Mouse (Mus musculus) intestine, embryonic 14.5 days (tissue): ENCODE measurements at regions not wholly inside any gene's neighbourhood (a gene's known extent, or its start where the extent isn't known, plus 50 kb on each side); places are given as distances from the start of the nearest gene placed in this dataset.

Experiments used
- ATAC-seq: fragments of 200-750 bp; cut with Nextera tagmentation; replicated peaks from 2 replicates; pipeline ENCODE4 v1.8.0; 2017; ENCODE audit warnings: low read depth, moderate number of reproducible peaks, moderate TSS enrichment, moderate library complexity; ENCODE audit not compliant: low FRiP score, low TSS enrichment
- DNase-seq: peaks from one replicate; pipeline ENCODE4 v3.0.0-alpha.2; 2018; ENCODE audit warnings: low spot score
- H3K27ac ChIP-seq: fragments of 300-500 bp; sonication (generic); 2 replicates; pipeline ENCODE4 v1.5.1; 2014; ENCODE audit warnings: low read depth, mild to moderate bottlenecking, control low read depth
- H3K27me3 ChIP-seq: fragments of 300-500 bp; sonication (generic); replicated peaks from 2 replicates; pipeline ENCODE4 v1.6.1; 2014; ENCODE audit warnings: low read length, control low read depth; ENCODE audit not compliant: control insufficient read depth, insufficient read depth
- H3K36me3 ChIP-seq: fragments of 300-500 bp; sonication (generic); 2 replicates; pipeline ENCODE4 v1.6.1; 2014; ENCODE audit warnings: low read length, control low read depth; ENCODE audit not compliant: control insufficient read depth, insufficient read depth
- H3K4me1 ChIP-seq: fragments of 300-500 bp; sonication (generic); replicated peaks from 2 replicates; pipeline ENCODE4 v1.6.1; 2014; ENCODE audit warnings: low read length, control low read depth, mixed read lengths; ENCODE audit not compliant: control insufficient read depth, insufficient read depth
- H3K4me2 ChIP-seq: fragments of 300-500 bp; sonication (generic); 2 replicates; pipeline ENCODE4 v1.6.1; 2014; ENCODE audit warnings: low read length
- H3K4me3 ChIP-seq: fragments of 300-500 bp; sonication (generic); 2 replicates; pipeline ENCODE4 v1.5.1; 2014; ENCODE audit warnings: low read depth, low read length, control low read depth, mixed read lengths
- H3K9ac ChIP-seq: fragments of 300-500 bp; sonication (generic); 2 replicates; pipeline ENCODE4 v1.6.1; 2014; ENCODE audit warnings: mild to moderate bottlenecking, low read length
- H3K9me3 ChIP-seq: fragments of 300-500 bp; sonication (generic); 2 replicates; pipeline ENCODE4 v1.6.1; 2016; ENCODE audit warnings: low read length, control low read depth; ENCODE audit not compliant: control insufficient read depth
- WGBS: fragments of 180-500 bp; shearing (Covaris S2); extraction: QIAGEN DNeasy Blood & Tissue Kit; methylation state at CpG from one replicate; pipeline ENCODE4 v1.1.7; 2014; 5-methylcytosine and 5-hydroxymethylcytosine counted together

DNA sequence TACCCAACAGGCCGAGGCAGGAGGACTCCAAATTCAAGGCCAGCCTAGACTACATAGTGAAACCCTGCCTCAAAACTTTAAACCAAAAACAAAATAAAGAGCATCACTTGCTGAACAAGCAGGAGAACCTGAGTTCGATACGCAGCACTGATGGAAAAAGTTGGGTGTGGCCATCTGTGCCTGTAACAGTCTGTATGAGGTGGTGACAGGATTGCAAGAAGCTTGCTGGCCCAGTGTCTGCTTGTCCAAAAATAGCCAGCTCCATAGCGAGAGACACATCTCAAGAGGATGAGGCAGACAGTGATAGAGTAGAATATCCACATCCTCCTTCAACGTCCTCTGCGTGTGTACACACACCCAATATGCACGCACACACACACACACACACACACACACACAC is 261.9 kb upstream of the Foxq1 start:
- Histone ChIP-seq H3K36me3 (no peaks in the 10 kb centered on the region), H3K27me3 (no peaks in the 10 kb centered on the region), H3K27ac (no peak overlapping the region), H3K4me3 (no peak overlapping the region), H3K4me2 (no peak overlapping the region), H3K9me3 (no peaks in the 10 kb centered on the region), H3K4me1 (no peaks in the 10 kb centered on the region), H3K9ac (no peak overlapping the region)
- DNase-seq (peak; percentile 39), ATAC-seq (no peak)
- WGBS = 82% methylated on average over 7 of the region's 7 CpGs

DNA sequence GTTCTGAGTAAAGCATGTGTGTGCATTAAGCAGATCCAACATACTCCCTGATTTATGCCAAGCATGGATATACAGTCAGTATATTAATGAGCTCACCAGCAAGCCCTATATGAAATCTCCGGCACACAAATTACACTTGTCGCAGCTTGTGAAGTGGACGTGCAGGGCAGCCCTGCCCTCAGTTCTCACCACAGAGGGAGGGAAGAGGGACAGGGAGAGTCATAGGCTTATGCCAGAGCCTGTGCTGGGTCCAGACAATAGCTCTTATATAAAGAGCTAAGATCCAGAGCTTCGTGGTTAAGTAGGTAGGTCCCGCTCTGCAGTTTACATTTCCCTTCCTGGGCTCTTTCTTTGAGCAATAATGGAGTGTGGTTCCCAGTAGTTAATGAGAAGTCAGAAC is 252.7 kb upstream of the Foxq1 start:
- WGBS = 41% methylated on average over 5 of the region's 5 CpGs
- Histone ChIP-seq H3K4me1 (no peaks in the 10 kb centered on the region), H3K27ac (no peak overlapping the region)

GRCm38 (mm10) chr13:31304286-31304865 is 251.6 kb upstream of the Foxq1 start:
- H3K9me3 ChIP-seq = no peaks in the 10 kb centered on the region
- no peaks in the 10 kb centered on the region for H3K27me3 ChIP-seq
- DNase-seq (no peak), ATAC-seq (no peak)
- 0 out of 2 replicates have a peak, but pooled peaks cover 3% of the 10 kb centered on the region for H3K4me1 ChIP-seq
- H3K27ac ChIP-seq = no peak overlapping the region
- no peaks in the 10 kb centered on the region for H3K36me3 ChIP-seq
- 86% methylated on average over 5 of the region's 5 CpGs for WGBS
- no peak overlapping the region for H3K9ac ChIP-seq
- no peak overlapping the region for H3K4me2 ChIP-seq
- no peak overlapping the region for H3K4me3 ChIP-seq

More for the DNA sequence above, 252.7 kb upstream of the Foxq1 start:
- Histone ChIP-seq H3K4me3 (no peak overlapping the region), H3K27me3 (no peaks in the 10 kb centered on the region), H3K4me2 (no peak overlapping the region), H3K9me3 (no peaks in the 10 kb centered on the region), H3K9ac (no peak overlapping the region), H3K36me3 (no peaks in the 10 kb centered on the region)
- DNase-seq (no peak), ATAC-seq (no peak)

DNA sequence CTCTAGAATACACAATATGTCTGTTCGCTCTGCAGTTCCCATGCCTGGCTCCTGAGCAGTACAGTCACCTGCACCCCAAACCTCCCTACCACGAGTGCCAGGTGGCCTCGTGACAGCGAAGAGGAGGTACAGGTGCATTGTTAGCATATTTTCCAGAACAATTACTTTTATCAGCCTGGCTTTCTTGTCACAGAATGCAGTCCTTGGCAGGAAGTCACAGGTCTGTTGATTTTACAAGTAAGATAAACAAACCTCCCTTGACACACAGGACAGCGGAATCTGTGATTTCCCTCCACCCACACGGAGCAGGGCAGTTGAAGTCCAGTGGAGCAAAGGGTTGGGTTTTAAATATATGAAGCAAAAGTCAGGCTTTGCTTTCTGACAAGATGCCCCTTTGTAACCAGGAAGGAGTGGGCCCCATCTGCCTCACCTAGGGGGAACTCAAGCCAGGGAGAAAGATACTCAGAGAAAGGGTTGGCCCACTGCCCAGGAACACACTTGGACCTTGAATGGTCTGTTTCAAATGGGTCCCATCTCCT is 246.8 kb upstream of the Foxq1 start:
- 32% methylated on average over 6 of the region's 6 CpGs for WGBS
- Histone ChIP-seq H3K27ac (no peak overlapping the region), H3K36me3 (no peaks in the 10 kb centered on the region), H3K4me3 (no peak overlapping the region), H3K4me2 (no peak overlapping the region), H3K9ac (no peak overlapping the region), H3K4me1 (peaks cover 13% of the 10 kb centered on the region; the same call in 1 of the 2 replicates), H3K27me3 (no peaks in the 10 kb centered on the region), H3K9me3 (no peaks in the 10 kb centered on the region)
- 0 out of 2 replicates have a peak, but pooled peaks have one; percentile 50 for ATAC-seq
- no peak for DNase-seq

DNA sequence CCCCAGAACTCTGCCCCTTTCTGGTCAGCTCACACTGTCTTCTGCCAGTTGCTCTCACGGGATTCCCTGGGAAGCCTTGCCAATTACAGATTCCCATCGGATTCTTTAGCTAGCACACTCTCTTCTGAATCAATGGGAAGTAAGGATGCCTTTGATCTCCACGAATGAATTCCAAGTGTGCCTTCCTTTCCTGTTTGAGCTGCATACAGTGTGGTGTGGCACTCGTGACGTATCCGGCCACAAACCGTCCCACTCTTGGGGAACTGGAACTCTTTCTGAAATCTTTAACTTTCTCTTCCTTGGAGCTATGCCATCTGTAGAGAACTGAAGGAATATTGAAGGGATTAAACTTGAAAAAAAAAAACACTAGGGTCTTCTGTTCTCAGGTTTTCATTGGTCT is 243.2 kb upstream of the Foxq1 start:
- WGBS = 65% methylated on average over 7 of the region's 7 CpGs
- H3K27me3 ChIP-seq = no peaks in the 10 kb centered on the region
- H3K9me3 ChIP-seq = no peaks in the 10 kb centered on the region

DNA sequence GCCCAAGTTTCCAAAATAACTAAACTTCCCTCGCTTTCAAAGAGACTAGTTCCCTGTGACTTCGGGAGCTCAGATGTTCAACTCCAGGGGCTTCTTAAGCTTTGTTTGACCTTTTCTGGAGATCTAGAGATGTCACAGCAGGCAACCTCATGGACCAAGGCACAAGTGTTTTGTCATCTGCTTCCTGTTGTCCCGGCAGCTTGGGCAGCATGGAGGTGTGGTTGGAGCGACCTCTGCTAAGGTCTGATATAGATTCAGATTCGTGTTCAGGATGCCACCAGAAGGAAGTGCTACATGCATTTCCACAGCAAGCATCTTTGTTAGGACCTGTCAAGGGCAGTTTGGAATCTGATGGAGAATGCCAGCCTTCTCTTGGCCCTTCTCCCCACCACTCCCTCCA is 242.1 kb upstream of the Foxq1 start:
- ATAC-seq (no peak), DNase-seq (no peak)
- 73% methylated on average over 5 of the region's 5 CpGs for WGBS
- no peak overlapping the region for H3K27ac ChIP-seq
- no peaks in the 10 kb centered on the region for H3K9me3 ChIP-seq
- H3K27me3 ChIP-seq = no peaks in the 10 kb centered on the region
- H3K4me2 ChIP-seq = no peak overlapping the region
- peaks cover 13% of the 10 kb centered on the region; the same call in 1 of the 2 replicates for H3K4me1 ChIP-seq
- no peak overlapping the region for H3K4me3 ChIP-seq
- H3K9ac ChIP-seq = no peak overlapping the region
- H3K36me3 ChIP-seq = no peaks in the 10 kb centered on the region

More for the DNA sequence above, 243.2 kb upstream of the Foxq1 start:
- DNase-seq = no peak
- Histone ChIP-seq H3K36me3 (no peaks in the 10 kb centered on the region), H3K9ac (no peak overlapping the region), H3K4me3 (no peak overlapping the region), H3K4me2 (no peak overlapping the region), H3K4me1 (peaks cover 13% of the 10 kb centered on the region; the same call in 1 of the 2 replicates), H3K27ac (no peak overlapping the region)
- no peak for ATAC-seq

DNA sequence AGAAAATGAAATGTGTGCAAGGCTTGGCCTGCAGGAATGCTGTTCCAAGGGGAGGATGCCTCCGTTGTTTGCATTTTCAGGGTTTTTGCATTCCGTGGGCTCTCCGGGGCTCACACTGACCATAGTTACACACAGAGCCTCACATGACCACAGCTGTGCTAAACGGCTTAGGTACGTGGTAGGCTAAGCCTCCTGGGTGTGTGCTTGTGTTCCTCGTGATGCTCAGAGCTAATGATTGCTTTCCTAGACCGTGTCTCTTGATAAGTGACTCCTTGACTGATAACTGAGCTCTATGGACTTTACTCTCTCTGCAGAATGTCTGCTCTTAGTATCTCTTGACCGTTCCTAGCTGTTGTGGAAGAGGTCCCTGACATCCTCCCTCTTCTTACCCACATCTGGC is 238.9 kb upstream of the Foxq1 start:
- H3K27ac ChIP-seq = no peak overlapping the region
- ATAC-seq (no peak), DNase-seq (no peak)
- no peak overlapping the region for H3K4me3 ChIP-seq
- H3K9ac ChIP-seq = no peak overlapping the region
- 0 out of 2 replicates have a peak, but pooled peaks cover 4% of the 10 kb centered on the region for H3K4me1 ChIP-seq
- H3K27me3 ChIP-seq = no peaks in the 10 kb centered on the region
- H3K36me3 ChIP-seq = no peaks in the 10 kb centered on the region
- 66% methylated on average over 8 of the region's 8 CpGs for WGBS
- H3K4me2 ChIP-seq = no peak overlapping the region
- H3K9me3 ChIP-seq = no peaks in the 10 kb centered on the region

GRCm38 (mm10) chr13:31318008-31318407 is 237.9 kb upstream of the Foxq1 start:
- Histone ChIP-seq H3K27me3 (no peaks in the 10 kb centered on the region), H3K9ac (no peak overlapping the region), H3K4me1 (0 out of 2 replicates have a peak, but pooled peaks cover 4% of the 10 kb centered on the region), H3K4me2 (no peak overlapping the region), H3K27ac (no peak overlapping the region), H3K9me3 (no peaks in the 10 kb centered on the region), H3K4me3 (no peak overlapping the region), H3K36me3 (no peaks in the 10 kb centered on the region)
- 95% methylated on average over 2 of the region's 2 CpGs for WGBS
- DNase-seq (no peak), ATAC-seq (no peak)

GRCm38 (mm10) chr13:31321411-31321810 is 234.5 kb upstream of the Foxq1 start:
- H3K4me2 ChIP-seq = no peak overlapping the region
- ATAC-seq (no peak), DNase-seq (no peak)
- no peaks in the 10 kb centered on the region for H3K27me3 ChIP-seq
- H3K4me1 ChIP-seq = 0 out of 2 replicates have a peak, but pooled peaks cover 6% of the 10 kb centered on the region
- 61% methylated on average over 2 of the region's 2 CpGs for WGBS
- no peaks in the 10 kb centered on the region for H3K36me3 ChIP-seq
- H3K27ac ChIP-seq = no peak overlapping the region
- H3K9me3 ChIP-seq = no peaks in the 10 kb centered on the region
- no peak overlapping the region for H3K4me3 ChIP-seq
- H3K9ac ChIP-seq = no peak overlapping the region
